Mouse (Mus musculus) E14TG2a.4 (cell line): ENCODE measurements at regions not wholly inside any gene's neighbourhood (a gene's known extent, or its start where the extent isn't known, plus 50 kb on each side); places are given as distances from the start of the nearest gene placed in this dataset.

Source experiments
- CTCF ChIP-seq: conservative IDR thresholded peaks from 2 replicates; pipeline ENCODE4 v1.5.1; 2014; ENCODE audit warnings: low read length
- NANOG ChIP-seq: IDR thresholded peaks from 2 replicates; pipeline ENCODE4 v1.6.1; 2014; ENCODE audit warnings: borderline replicate concordance, low read length, mixed read lengths
- POU5F1 ChIP-seq: IDR thresholded peaks from 2 replicates; pipeline ENCODE4 v1.6.1; 2014; ENCODE audit warnings: low read length, borderline replicate concordance

DNA sequence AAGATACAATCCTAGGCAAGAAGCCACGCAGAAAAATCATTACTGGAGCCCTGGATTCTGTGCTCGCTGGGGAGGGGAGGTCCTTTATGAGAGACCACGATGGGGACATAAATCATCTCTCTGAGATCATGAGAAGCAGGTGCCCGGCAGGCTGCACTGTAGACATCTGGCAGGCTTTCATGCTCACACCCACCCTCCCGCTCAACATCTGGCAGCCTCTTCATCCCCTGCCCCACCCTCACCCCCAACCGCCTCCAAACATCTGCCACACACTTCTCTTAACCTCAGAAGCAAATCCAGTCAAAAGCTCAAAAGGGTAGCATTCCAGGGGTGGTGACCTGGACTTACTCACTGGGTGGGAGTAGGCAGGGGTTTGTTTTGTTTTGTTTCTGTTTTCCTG lies 279.5 kb upstream of the Atp11b start:
- TF ChIP-seq CTCF (no peak), NANOG (no peak), POU5F1 (no peak)
